Mouse (Mus musculus): ENCODE results near the gene Bloc1s3.
A peak's percentile ranks its signal among the peaks of the same experiment; 100 is the strongest.
"Not testable (repeated sequence)": the region's sequence is repeated elsewhere in the genome, so short reads cannot be mapped to it uniquely, and the experiment has no call there.

The Bloc1s3 gene

DNA sequence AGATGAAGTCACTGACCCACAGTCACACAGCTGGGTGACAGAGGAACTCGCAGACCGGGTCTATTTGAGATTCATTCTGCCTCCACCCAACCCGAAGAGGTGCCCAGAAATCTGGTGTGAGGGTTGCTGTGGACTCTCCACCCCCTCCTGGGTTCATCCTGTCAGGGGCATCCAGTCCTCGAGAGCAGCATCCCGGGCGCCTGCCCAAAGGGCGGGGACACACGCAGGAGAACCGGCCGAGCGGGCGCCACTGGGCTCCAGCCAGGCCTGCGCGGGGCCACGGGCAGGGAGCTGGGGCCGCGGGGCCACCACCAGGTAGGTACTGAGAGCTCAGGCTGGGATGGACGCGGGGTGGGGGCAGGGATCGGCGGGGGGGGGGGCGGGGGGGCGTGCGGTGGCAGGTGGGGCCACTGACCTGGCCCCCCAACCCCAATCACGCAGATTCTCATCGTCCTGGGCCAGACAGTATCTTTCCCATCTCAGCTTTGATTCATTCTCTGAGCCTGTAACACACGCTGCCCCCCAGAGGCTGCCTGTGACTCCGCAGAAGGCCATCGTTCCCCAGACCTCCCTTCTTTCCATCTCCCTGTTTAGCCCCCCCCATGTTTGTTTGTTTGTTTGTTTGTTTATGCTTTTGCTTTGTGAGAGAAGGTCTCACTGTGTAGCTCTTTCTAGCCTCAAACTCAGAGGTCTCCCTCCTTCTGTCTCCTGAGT lies 9.6 kb upstream of the Bloc1s3 start, which contains the start of gene Nkpd1:
Gene Nkpd1, plus strand, starts transcription at position 187 of the 714 bp plus-strand sequence.
- DNase-seq (ENCODE audit: low spot score in 2 of 2) = peak in 1 of 2 experiments; percentile 30

DNA sequence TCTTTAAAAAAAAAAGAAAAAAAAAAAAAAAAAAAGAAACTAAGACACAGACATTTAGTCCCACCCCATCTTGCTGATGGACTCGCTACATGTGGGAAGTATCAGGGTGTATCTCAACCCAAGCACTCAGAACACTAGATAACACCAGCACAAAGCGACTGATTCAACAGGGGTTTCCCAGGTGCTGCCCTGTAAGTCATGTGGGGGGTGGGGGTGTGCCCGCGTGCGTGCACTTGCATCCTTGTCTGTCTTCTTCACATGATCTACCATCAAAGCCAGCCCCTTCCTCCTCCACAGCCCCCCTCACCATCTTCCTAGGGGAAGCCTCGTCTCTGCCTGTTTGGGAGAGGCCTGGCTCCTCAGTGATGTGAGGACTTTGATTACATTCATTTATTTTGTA lies 4.2 kb upstream of the Bloc1s3 start:
- DNase-seq (ENCODE audit: low spot score in 2 of 2) = no peak

- not testable (repeated sequence) for DNase-seq (ENCODE audit: low spot score in 2 of 2)
These were observed 3.8 kb upstream of the Bloc1s3 start for GRCm38 (mm10) chr7:19511934-19512333.

GRCm38 (mm10) chr7:19509786-19510185 lies 1.6 kb upstream of the Bloc1s3 start:
- no peak for DNase-seq (ENCODE audit: low spot score in 2 of 2)

- DNase-seq (ENCODE audit: low spot score in 2 of 2) = no peak
These were observed 879 bp upstream of the Bloc1s3 start for GRCm38 (mm10) chr7:19508924-19509568.

DNA sequence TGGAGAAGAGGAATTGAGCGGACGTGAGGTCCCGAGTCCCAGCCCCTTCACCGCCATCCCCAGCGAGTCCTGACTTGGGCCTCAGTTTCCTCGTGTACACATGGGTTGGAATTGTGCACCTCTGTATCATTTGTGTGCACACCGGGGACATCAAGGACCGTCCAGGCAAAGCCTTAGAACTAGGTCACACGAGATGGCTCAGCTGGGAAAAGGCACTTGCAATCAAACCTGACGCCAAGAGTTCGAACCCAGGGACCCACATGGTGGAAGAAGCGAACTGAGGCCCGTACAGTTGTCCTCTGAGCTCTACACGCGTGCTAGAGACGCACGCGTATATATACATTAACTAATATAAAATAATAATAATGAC lies 570 bp downstream of the Bloc1s3 start:
- peak in 1 of 2 experiments; percentile 47 for DNase-seq (ENCODE audit: low spot score in 2 of 2)

DNA sequence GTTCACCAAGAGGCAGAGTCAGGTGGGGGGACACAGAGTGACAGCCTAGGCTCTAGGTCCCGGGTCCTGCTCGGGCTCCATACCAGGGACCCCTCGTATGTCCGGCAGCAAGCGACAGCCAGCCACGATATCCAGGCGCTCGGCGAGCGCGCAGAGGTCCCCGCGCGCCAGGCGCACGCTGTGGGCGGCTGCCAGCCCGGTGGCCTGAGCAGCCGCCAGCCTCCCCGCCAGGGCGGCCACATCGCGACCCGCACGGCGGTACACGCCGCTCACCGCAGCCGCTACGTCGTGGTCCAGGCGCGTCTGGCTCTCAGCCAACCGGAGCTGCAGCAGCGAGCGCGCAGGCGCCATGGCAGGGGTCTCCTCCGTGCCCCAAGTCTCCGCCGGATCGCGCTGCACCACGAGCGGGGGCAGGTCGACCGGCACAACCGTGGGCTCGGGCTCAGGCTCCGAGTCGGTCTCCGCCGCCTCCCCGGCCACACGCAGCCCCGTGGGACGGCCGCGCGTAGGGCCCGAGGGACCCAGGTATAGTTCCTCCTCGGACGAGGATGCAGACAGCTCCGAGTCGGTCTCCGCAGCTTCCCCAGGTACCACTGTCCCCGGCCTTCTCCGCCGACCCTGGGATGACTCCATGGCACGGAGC lies 1.1 kb downstream of the Bloc1s3 start:
- DNase-seq (ENCODE audit: low spot score in 2 of 2) = peak; percentile 62 to 79

GRCm38 (mm10) chr7:19506326-19506725 lies 1.8 kb downstream of the Bloc1s3 start:
- DNase-seq (ENCODE audit: low spot score in 2 of 2) = peak in 1 of 2 experiments; percentile 59

DNA sequence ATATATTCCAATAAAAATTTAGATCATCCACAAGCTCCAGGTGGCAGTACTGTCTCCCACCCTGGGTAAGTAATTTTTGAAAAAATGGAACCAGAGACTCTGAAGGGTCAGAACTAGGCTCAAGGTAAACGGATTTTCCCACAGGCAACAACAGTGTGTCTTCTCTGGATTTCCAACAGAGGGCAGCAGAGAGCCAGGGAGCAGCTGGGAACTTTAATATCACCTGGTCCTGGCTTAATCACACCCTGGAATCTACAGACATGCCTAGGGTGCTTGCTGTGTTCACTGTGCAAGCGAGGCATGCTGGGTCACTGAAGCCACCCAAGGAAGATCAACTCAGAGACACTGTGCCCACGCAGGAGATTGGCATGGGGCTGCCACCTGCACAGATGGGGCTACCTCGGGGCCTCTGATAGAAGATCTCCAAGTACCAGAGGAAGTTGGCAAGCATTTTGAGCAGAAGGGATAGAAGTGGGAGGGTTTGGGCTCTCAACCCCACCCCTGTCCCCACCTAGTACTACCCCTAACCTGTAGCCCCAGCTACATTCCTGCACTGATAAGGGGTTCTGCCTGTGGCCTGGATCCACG lies 4.6 kb downstream of the Bloc1s3 start:
- DNase-seq (ENCODE audit: low spot score in 2 of 2) = peak; percentile 47 to 67

DNA sequence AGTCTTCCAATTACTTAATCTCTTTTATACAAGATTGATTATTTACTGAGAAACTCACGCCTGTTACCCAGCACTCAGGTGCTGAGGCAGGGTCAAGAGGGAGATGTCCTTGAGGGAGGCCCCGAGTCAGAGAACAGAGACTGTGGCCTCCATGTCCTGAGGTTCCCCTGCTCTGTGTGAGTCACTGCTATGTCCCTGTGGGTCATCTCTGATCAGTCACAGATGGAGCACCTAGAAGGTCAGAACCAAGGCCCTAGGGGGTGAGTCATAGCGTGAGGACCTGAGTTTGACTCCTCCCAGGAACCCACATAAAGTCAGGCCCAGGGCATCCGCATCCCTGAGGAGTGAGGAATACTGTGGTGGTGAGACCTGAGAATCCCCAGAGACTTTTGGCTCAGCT lies 6.5 kb downstream of the Bloc1s3 start:
- no peak for DNase-seq (ENCODE audit: low spot score in 2 of 2)

- DNase-seq (ENCODE audit: low spot score in 2 of 2) = no peak
These were observed 7.5 kb downstream of the Bloc1s3 start for GRCm38 (mm10) chr7:19500420-19501363.

- DNase-seq (ENCODE audit: low spot score in 2 of 2) = no peak
These were observed 9.8 kb downstream of the Bloc1s3 start for GRCm38 (mm10) chr7:19498326-19498725.

DNA sequence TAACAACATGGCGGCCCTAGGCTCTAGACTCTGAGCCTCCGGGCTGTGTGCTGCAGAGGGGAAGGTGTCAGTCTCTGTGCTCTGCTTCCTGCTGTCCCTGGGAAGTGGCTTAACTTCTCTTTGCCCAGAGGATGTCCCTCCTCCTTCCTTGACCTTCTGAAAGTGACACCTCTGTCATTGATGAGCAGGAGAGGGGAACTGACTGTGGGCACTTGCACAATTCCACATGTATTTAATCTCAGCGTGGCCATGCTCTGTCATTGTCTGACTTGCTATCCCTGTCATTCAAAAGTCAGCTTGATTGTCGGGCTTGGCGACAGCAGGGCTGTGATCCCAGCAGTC lies 12.0 kb downstream of the Bloc1s3 start:
- no peak for DNase-seq (ENCODE audit: low spot score in 2 of 2)

GRCm38 (mm10) chr7:19495521-19496213 lies 12.5 kb downstream of the Bloc1s3 start:
- DNase-seq (ENCODE audit: low spot score in 2 of 2) = peak in 1 of 2 experiments; percentile 22

DNA sequence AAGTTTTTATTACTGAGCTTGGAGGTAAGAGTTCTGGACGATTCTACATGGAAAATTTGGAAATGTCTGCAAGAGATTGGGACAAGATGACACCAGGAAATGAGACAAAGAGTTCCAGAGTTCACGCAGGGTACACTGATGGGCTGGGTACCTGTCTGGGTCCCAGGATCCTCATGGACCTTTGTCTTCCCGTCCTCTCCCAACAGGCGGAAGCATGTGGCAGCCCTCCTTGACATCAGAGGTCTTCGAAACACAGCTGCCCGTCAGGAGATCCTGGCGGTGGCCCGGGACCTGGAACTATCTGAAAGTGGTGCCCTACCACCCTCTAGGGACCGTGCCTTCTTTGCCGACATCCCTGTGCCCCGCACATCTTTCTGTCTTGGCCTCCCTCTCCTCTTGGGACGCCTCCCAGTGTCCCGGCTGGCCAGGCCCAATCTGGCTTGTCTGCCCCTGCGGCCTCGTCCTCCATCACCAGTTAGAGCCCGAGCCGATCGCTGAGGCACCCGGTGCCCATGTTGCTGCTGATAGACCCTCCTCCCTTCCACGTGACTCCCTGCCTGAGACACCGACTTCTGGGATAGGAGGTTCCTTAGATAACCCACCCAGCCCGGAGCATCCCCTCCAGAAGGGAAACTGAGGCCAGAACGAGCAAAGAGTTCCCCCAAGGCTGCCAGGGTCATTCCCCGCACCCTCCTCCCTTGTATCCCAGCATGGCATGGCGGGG lies 13.3 kb downstream of the Bloc1s3 start:
- no peak for DNase-seq (ENCODE audit: low spot score in 2 of 2)

- DNase-seq (ENCODE audit: low spot score in 2 of 2) = peak in 1 of 2 experiments; percentile 42
These were observed 16.4 kb downstream of the Bloc1s3 start for GRCm38 (mm10) chr7:19491731-19492130.

DNA sequence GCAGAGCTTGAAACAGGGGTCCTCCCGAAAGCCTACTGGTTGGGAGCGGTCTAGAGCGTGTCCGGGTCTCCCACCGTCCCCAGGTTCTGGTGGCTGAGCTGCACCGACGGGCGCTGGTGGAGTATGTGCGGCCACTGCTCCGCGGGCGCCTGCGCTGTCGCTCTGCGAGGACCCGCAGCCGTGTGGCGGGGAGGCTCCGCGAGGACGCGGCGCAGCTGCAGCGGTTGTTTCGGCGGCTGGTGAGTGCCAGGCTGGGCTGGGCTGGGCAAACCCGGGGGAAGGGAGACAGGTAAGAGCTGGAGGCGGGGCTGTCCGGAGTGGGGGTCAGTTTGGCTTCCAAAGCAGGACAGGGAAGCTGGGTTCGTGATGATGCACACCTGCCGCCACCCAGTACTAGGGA lies 18.6 kb downstream of the Bloc1s3 start:
- no peak for DNase-seq (ENCODE audit: low spot score in 2 of 2)

DNA sequence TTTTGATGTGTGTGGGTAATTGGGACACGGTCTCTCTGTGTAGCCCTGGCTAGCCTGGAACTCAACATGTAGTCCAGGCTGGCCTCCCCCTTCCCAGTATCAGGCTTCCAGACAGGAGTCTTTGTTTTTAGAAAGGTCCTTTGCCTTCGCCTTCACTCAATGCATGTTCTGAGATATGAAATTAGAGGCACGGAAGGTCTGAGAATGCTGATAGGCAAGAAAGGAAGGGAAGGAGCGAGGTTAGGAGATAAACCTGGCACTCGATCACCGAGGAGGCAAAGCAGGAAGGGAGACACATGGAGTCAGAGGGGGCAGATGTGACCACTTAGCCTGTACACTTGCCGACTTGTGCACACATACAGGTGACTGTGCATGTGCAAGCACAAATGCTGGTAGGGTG lies 21.6 kb downstream of the Bloc1s3 start:
- no peak for DNase-seq (ENCODE audit: low spot score in 2 of 2)

DNA sequence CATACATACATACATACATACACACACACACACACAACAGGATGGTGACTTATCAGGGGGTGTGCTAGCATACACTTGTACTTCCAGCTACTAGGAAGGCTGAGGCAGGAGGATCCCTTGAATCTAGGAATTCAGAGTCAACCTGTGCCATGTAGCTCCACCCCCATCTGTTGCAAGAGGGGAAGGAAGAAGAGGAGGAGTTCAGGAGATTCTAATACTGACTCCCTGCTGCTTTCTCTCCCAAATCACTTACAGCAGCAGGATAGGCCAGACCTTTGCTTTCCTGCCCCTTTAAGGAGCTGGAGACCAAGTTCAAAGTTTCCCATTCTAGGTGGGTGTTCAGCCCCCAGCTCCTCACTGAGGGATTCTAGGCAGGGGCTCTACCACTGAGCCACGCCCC lies 22.7 kb downstream of the Bloc1s3 start:
- no peak for DNase-seq (ENCODE audit: low spot score in 2 of 2)

DNA sequence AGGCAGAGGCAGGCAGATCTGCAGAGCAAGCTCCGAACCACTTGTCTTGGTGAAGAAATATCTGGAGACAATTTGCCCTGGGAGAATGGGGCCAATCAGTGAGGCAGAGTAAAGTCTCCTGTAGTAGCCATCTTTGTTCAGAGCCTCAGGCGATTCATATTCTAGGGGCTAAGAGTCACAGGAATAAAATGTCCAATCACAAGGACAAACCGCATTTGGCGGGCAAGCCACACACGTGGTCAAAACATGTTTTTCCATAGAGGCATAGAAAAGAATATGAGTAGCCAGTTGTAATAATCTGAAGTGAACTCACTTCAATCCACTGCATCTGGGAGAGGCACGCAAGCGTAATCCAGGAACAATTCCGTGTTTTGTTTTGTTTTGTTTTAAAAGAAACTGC lies 24.9 kb downstream of the Bloc1s3 start:
- no peak for DNase-seq (ENCODE audit: low spot score in 2 of 2)

All from spleen, postnatal 10 days (tissue).